Mouse (Mus musculus): ENCODE data around the gene Olfr819.
"Not testable (repeated sequence)": the region's sequence is repeated elsewhere in the genome, so short reads cannot be mapped to it uniquely, and the experiment has no call there.

Gene Olfr819

DNA sequence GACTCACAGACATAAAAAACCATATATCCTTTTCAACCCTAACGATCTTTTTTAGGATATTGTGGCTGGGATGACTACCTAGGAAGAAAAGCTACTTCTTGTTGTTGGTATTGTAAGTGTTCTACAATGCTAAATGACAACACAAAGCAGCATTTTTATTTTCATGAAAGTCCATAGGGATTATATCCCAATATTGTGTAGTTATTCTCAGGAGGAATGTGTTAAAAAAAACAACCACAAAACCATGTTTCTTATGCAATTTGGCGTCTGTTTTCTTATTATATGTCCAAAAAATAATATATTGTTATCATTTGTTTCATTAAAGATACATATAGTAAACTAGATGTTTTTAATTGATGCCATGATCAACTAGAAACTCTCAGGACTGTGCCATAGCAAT, at the start of gene Olfr819:
Gene Olfr819, minus strand, starts transcription at position 101 of the 400 bp plus-strand sequence.
- DNase-seq (ENCODE audit: low spot score in 2 of 2): not testable (repeated sequence)

DNA sequence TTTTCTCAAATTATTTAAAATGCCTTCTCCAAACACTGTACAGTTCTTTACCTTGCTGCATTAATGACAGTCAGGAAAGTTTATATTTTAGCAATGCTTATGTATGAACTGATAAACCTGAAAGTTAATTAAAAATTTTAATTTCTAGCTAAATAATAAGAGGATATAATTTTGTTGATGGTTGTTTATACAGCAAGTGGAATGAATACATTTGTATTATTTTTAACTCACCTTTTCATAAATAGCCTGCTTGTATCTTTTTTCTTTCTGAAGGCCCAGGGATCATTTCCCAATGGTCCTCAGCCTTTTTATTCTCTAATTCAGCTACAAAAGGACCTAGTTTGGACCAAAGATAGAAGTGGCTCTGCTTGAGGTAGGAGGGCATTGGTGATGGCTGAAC, 45.3 kb upstream of the Olfr819 start, which contains the start of gene Olfr820:
Gene Olfr820, plus strand, starts transcription at position 301 of the 400 bp plus-strand sequence.
- DNase-seq (ENCODE audit: low spot score in 2 of 2): no peak

DNA sequence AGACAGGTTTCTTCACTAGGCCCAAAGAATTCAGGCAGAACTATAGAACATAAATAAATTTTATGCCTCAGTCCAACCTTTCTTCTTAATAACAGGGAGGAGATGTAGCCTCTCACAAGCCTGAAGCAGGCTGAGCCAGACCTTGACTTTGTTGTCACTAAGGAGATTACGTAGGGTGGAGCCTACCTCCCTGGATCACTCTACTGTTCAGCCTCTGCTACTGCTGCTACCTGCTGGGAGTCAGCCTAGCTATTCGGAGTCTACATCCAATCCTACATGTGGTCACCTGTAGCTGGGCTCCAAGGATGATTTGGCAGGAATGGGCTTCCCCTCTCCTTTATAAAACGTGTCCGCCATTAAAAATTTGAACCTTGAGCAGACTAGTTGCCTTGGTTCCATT, 38.3 kb upstream of the Olfr819 start:
- DNase-seq (ENCODE audit: low spot score in 2 of 2): not testable (repeated sequence)

DNA sequence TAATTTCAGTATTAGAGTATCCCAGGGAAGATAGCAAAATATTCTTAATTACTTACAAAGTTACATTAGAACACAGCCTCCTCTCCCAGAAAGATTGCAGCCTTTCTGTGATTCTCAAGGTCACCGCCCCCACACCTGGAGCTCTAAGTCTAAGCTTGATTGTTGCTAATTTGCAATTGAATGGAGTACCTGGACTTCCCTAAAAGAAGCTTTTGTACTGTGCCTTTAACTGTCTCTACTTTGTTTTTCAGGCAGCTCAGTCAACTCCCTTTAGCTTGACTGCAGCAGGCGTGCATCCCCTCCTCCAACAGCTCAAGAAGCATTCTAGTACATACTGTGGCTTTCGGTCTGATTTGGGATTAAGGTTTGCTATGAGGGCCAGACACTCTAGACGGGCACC, 37.0 kb upstream of the Olfr819 start:
- not testable (repeated sequence) for DNase-seq (ENCODE audit: low spot score in 2 of 2)

DNA sequence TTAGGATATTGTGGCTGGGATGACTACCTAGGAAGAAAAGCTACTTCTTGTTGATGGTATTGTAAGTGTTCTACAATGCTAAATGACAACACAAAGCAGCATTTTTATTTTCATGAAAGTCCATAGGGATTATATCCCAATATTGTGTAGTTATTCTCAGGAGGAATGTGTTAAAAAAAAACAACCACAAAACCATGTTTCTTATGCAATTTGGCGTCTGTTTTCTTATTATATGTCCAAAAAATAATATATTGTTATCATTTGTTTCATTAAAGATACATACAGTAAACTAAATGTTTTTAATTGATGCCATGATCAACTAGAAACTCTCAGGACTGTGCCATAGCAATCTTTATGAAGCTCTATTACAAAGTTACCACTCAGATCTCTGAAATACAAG, 17.9 kb upstream of the Olfr819 start, which contains the start of gene Gm10310:
Gene Gm10310, minus strand, starts transcription at position 101 of the 400 bp plus-strand sequence.
- DNase-seq (ENCODE audit: low spot score in 2 of 2): not testable (repeated sequence)

DNA sequence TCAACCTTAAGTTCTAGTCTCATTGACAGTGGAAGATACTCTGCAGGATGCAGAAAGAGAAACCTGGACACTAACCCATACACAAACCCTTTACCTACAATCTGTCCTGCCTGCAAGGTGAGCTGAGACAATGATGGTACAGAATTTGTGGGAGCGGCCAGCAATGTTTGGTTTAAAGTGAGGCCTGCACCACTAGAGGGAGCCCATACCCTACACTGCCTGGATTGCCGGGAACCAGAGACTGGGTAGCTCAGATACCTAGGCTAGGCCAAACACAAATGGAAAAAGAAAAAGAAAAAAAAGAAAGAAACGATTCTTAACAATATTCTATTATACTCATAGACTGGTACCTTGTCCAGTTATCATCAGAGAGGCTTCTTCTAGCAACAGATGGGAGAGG, 14.8 kb upstream of the Olfr819 start:
- DNase-seq (ENCODE audit: low spot score in 2 of 2): not testable (repeated sequence)

DNA sequence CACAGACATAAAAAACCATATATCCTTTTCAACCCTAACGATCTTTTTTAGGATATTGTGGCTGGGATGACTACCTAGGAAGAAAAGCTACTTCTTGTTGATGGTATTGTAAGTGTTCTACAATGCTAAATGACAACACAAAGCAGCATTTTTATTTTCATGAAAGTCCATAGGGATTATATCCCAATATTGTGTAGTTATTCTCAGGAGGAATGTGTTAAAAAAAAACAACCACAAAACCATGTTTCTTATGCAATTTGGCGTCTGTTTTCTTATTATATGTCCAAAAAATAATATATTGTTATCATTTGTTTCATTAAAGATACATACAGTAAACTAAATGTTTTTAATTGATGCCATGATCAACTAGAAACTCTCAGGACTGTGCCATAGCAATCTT, 9.0 kb upstream of the Olfr819 start, which contains the start of gene Olfr247:
Gene Olfr247, minus strand, starts transcription at position 101 of the 400 bp plus-strand sequence.
- DNase-seq (ENCODE audit: low spot score in 2 of 2): not testable (repeated sequence)

DNA sequence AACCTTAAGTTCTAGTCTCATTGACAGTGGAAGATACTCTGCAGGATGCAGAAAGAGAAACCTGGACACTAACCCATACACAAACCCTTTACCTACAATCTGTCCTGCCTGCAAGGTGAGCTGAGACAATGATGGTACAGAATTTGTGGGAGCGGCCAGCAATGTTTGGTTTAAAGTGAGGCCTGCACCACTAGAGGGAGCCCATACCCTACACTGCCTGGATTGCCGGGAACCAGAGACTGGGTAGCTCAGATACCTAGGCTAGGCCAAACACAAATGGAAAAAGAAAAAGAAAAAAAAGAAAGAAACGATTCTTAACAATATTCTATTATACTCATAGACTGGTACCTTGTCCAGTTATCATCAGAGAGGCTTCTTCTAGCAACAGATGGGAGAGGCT, 5.9 kb upstream of the Olfr819 start:
- DNase-seq (ENCODE audit: low spot score in 2 of 2): not testable (repeated sequence)

DNA sequence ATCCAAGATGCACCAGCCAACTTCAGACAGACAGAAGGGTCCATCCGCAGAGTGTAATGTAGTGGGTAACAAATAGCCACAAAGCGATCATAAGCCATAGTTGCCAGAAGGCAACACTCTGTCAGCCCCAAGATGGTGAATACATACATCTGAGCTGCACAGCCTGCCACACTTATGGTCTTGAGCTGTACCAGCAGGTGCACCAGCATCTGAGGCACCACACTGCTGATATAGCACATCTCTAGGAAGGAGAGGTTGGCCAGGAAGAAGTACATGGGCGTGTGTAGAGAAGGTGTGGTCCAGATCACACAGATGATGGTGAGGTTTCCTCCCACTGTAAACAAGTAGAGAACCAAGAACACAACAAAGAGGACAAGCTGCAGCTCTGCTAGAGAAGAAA, 834 bp downstream of the Olfr819 start:
- not testable (repeated sequence) for DNase-seq (ENCODE audit: low spot score in 2 of 2)

DNA sequence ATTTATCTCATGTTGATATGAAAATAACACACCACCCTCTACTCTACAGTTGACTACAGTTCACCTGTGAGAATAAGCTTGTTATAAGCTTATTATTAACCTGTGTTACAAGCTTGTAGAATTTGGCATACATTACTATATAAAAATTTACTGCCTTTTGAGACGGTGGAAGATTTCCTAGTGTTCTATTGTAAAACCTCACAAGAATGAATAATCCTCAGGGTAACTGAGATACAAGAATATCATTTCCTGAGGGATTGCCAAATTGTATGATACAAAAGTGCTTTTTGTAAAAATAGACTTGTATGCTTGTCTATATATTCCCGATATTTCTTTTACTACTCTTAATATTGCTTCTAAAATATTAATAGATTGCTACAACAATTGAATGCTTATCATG, 18.1 kb downstream of the Olfr819 start, which contains the start of gene Olfr818:
Gene Olfr818, minus strand, starts transcription at position 101 of the 400 bp plus-strand sequence.
- DNase-seq (ENCODE audit: low spot score in 2 of 2): no peak

DNA sequence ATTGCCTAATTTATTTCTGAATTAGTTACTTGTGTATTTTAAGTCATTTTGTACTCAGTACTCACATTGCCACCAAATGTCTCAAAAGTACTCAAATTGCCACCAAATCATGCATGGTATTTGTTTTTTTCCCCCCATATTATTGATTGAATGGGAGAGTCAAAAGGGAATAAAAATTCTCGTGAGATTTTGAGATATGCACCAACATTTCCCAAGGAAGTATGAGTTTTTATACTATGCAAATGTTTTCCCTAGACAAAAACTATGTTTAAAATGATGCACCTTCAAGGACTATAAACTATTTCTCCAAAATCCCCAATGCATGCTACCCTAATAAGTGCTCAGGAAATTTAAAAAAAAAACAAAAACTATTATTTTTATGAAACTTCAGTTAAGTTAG, 51.6 kb downstream of the Olfr819 start, which contains the start of gene Olfr816:
Gene Olfr816, minus strand, starts transcription at position 101 of the 400 bp plus-strand sequence.
- no peak for DNase-seq (ENCODE audit: low spot score in 2 of 2)
